Mouse (Mus musculus) kidney, embryonic 16.5 days (tissue): ENCODE results near the gene Eef1akmt3. TPM values are rescaled to one million over a fixed set of nuclear protein-coding genes. Genes with fewer than 3 reads are reported as not detected.
"Not testable (repeated sequence)": the region's sequence is repeated elsewhere in the genome, so short reads cannot be mapped to it uniquely, and the experiment has no call there.

Experiments used
- ATAC-seq: fragments of 200-750 bp; cut with Nextera tagmentation; 2 replicates; pipeline ENCODE4 v1.8.0; 2017; ENCODE audit warnings: moderate TSS enrichment; ENCODE audit not compliant: low FRiP score, low TSS enrichment
- H3K27ac ChIP-seq: fragments of 300-500 bp; sonication (generic); 2 replicates; pipeline ENCODE4 v1.5.1; 2014; ENCODE audit warnings: low read length
- H3K27me3 ChIP-seq: fragments of 300-500 bp; sonication (generic); 2 replicates; pipeline ENCODE4 v1.6.1; 2014; ENCODE audit warnings: low read length, control low read depth, mixed read lengths; ENCODE audit not compliant: insufficient read depth
- H3K36me3 ChIP-seq: fragments of 300-500 bp; sonication (generic); 2 replicates; pipeline ENCODE4 v1.6.1; 2014; ENCODE audit warnings: low read length, control low read depth, mixed read lengths; ENCODE audit not compliant: insufficient read depth
- H3K4me1 ChIP-seq: fragments of 300-500 bp; sonication (generic); 2 replicates; pipeline ENCODE4 v1.6.1; 2014; ENCODE audit warnings: low read length, control low read depth, mixed read lengths; ENCODE audit not compliant: insufficient read depth
- H3K4me2 ChIP-seq: fragments of 300-500 bp; sonication (generic); replicated peaks from 2 replicates; pipeline ENCODE4 v1.6.1; 2014; ENCODE audit warnings: low read depth, low read length
- H3K4me3 ChIP-seq: fragments of 300-500 bp; sonication (generic); 2 replicates; pipeline ENCODE4 v1.5.1; 2014; ENCODE audit warnings: mild to moderate bottlenecking, low read length
- H3K9ac ChIP-seq: fragments of 300-500 bp; sonication (generic); replicated peaks from 2 replicates; pipeline ENCODE4 v1.6.1; 2014; ENCODE audit warnings: low read length
- H3K9me3 ChIP-seq: fragments of 300-500 bp; sonication (generic); 2 replicates; pipeline ENCODE4 v1.6.1; 2016; ENCODE audit warnings: low read length, control low read depth
- WGBS: fragments of 180-500 bp; shearing (Covaris S2); extraction: QIAGEN DNeasy Blood & Tissue Kit; methylation state at CpG from one replicate; pipeline ENCODE4 v1.1.7; 2014; 5-methylcytosine and 5-hydroxymethylcytosine counted together
- polyA plus RNA-seq: library from polyadenylated mRNA; unstranded; fragments of >200 nt; fragmentation: Nextera tagmentation; extraction: Ambion mirVana; gene quantifications from 2 replicates; pipeline ENCODE4 v1.2.1, GENCODE M21; 2015

The Eef1akmt3 gene
- polyA plus RNA-seq, 1 experiment from 2014 or later = 0.76 TPM

DNA sequence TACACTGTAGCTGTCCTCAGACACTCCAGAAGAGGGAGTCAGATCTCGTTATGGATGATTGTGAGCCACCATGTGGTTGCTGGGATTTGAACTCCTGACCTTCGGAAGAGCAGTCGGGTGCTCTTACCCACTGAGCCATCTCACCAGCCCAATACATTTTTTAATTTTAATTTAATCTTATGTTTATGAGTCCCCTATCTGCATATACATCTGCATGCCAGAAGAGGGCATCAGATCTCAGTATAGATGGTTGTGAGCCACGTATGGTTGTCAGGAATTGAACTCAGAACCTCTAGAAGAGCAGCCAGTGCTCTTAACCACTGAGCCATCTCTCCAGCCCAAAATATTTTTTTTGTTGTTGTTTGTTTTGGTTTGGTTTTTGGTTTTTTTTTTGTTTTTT lies 31.0 kb upstream of the Eef1akmt3 start:
- ATAC-seq, H3K9ac ChIP-seq, H3K9me3 ChIP-seq, H3K27ac ChIP-seq, H3K4me3 ChIP-seq, H3K4me2 ChIP-seq: not testable (repeated sequence)
- WGBS = 89% methylated on average over 4 of the region's 4 CpGs
- H3K27me3 ChIP-seq = peaks cover 20% of the 10 kb centered on the region
- peaks cover 23% of the 10 kb centered on the region for H3K4me1 ChIP-seq
- peaks cover 11% of the 10 kb centered on the region for H3K36me3 ChIP-seq

DNA sequence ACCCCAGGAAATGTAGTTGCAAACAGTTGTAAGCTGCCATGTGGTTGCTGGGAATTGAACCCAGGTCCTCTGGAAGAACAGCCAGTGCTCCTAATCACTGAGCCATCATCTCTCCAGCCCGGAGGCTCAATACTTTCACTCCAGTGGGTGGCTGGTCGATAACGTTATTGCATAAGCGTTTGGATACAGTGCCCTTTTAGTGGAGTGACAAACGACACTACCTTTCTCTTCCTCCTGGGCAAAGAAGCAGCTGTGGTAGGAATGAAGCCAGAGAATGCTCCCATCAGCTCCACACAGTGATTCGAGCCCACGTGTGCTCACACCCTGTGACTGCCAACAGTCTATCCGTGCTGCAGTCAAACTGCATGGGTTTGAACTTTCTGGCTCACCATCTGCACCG lies 29.9 kb upstream of the Eef1akmt3 start:
- H3K9ac ChIP-seq = peak overlapping the region; percentile 82
- peak overlapping the region; percentile 82 for H3K4me2 ChIP-seq
- no peak for ATAC-seq
- peaks cover 10% of the 10 kb centered on the region for H3K27me3 ChIP-seq
- peaks cover 22% of the 10 kb centered on the region for H3K36me3 ChIP-seq
- no peak overlapping the region for H3K27ac ChIP-seq
- WGBS = 75% methylated on average over 9 of the region's 9 CpGs
- peaks cover 23% of the 10 kb centered on the region for H3K4me1 ChIP-seq
- H3K9me3 ChIP-seq = no peaks in the 10 kb centered on the region
- H3K4me3 ChIP-seq = peak overlapping the region; percentile 75

DNA sequence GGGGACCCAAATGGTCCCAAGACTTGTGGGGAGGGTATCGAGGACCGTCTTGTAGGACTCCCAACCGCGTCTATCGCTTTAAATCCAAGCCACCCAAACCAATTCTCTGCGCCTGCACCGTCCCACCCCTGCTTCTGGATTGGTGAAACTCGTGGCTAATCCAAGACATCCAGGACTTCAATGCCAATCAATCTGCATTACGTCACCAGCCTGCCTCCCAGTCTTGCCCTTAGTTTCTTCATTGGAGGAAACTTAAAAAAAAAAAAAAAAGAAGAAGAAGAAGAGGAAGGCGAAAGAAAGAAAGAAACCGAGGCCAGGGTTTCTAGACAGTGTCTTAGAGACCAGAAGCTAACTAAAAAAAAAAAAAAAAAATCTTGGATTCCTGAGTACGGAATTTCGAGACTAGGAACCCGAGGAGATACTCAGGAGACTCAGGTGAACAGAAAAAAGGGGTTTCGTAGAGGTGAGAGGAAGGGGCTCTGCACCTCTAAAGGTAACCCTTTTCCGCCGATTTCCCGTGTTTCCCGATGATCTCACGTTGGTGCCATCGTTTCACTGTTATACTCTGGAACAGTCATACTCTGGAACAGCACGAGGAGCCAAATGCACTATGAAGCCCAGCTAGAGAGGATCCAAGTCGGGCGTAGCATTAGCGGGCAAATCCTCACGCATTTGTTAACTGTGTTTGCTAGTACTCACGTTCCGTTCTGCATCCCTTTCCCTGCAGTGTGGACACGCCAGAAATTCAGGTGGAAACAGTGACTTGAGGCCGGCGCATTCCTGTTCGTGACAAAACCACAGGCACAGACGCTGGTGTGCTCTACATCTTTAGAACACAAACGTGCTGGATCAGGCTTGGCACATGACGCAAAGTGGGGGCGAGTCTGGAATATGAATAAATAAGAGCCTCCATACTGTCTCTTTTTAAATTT lies 29.1 kb upstream of the Eef1akmt3 start, which contains the start of gene Tspan31:
TSS of gene Tspan31 (minus strand) at position 75 of the 932 bp plus-strand sequence.
- ATAC-seq = peak; percentile 93
- peaks cover 23% of the 10 kb centered on the region for H3K4me1 ChIP-seq
- peak within 1 kb of the TSS; percentile 75 for H3K4me3 ChIP-seq
- peak within 1 kb of the TSS; percentile 82 for H3K9ac ChIP-seq
- WGBS = 1% methylated on average over 36 of the region's 36 CpGs
- peak within 1 kb of the TSS; percentile 82 for H3K4me2 ChIP-seq
- 0 out of 2 replicates have a peak, but pooled peaks cover 7% of the 10 kb centered on the region for H3K27me3 ChIP-seq
- peak within 1 kb of the TSS; percentile 96 for H3K27ac ChIP-seq
- H3K9me3 ChIP-seq = no peaks in the 10 kb centered on the region
- H3K36me3 ChIP-seq = peaks cover 29% of the 10 kb centered on the region

DNA sequence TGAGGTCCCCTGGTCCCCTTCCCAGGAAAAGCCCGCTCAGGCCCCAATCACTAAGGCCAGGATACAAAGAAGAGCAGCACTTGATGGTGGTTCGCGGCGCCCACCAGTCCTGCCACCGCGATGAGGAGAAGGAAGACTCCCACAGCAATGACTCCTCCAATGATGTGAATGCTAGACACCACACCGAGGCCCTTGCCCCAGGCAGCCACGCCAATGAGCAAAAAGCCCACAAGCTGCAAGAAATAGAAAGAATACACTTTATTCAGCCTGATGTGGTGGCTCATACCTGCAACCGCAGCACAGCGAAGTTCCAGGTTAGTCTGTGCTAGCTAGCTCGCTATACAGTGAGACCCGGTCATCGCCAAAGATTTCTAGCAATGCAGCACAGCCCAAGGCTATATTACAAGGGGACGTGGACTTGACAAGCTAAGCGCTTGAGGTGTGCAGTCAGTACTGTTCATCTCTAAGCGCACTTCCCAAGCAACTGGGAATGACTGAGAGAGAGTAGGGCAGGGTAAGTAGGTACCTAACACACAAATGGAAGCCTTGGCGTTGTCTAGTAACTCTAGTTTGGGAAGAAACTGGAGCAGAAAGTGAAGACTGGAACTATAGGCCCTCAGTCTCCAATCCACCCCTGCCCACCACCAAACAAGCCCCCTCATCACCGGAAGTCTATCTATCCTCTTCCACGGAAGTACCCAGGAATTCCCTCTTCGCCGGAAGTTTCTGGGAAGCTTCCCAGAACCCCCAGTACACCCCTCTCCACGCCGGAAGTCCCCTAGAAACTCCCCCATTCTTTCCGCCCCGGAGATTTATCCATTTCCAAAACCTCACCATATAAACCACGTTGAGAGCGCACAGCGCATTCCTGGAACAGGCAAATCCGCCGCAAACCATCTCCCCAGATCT lies 28.2 kb upstream of the Eef1akmt3 start:
- peak overlapping the region; percentile 75 for H3K4me3 ChIP-seq
- H3K4me2 ChIP-seq = peak overlapping the region; percentile 82
- peaks cover 37% of the 10 kb centered on the region for H3K36me3 ChIP-seq
- H3K4me1 ChIP-seq = peaks cover 30% of the 10 kb centered on the region
- H3K9ac ChIP-seq = peak overlapping the region; percentile 82
- ATAC-seq = peak; percentile 64
- no peaks in the 10 kb centered on the region for H3K9me3 ChIP-seq
- 5% methylated on average over 30 of the region's 30 CpGs for WGBS
- H3K27me3 ChIP-seq = no peaks in the 10 kb centered on the region
- peak overlapping the region; percentile 96 for H3K27ac ChIP-seq

DNA sequence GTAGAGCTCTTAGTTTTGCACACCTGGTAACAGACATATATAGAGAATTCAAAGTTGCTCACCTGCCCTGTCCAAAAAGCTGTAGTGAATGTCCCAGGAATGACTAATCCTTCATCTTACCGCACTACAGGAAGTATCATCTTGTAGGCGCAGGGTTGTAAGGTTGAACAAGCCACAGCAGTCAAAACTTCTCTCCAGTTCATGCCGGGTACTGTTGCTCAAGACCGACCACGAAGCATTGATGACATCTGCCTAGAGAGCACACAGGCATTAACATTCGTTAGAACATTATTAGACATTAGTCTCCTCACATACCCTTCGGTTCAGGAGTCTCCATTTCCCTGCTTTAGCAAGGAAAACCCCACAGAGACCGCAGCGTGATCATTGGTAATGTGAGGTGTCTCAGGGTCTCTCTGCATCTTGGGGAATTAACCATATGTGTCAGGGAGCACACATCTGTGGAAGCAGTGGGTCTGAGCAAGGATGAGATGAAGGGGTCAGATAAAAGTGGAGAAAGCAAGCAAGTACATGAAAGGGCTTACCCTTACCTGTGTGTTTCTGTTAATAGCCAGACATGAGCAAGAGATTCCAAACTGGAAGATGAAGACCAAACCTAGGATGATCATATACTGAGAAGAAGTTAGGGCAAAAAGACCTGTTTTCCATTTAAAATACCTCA lies 27.2 kb upstream of the Eef1akmt3 start:
- peak overlapping the region; percentile 82 for H3K9ac ChIP-seq
- no peaks in the 10 kb centered on the region for H3K27me3 ChIP-seq
- no peak for ATAC-seq
- H3K4me3 ChIP-seq = peak overlapping the region; percentile 75
- WGBS = 72% methylated on average over 9 of the region's 9 CpGs
- peaks cover 30% of the 10 kb centered on the region for H3K4me1 ChIP-seq
- peak overlapping the region; percentile 96; the same call in 1 of the 2 replicates for H3K27ac ChIP-seq
- peaks cover 37% of the 10 kb centered on the region for H3K36me3 ChIP-seq
- peak overlapping the region; percentile 82 for H3K4me2 ChIP-seq
- H3K9me3 ChIP-seq = no peaks in the 10 kb centered on the region

DNA sequence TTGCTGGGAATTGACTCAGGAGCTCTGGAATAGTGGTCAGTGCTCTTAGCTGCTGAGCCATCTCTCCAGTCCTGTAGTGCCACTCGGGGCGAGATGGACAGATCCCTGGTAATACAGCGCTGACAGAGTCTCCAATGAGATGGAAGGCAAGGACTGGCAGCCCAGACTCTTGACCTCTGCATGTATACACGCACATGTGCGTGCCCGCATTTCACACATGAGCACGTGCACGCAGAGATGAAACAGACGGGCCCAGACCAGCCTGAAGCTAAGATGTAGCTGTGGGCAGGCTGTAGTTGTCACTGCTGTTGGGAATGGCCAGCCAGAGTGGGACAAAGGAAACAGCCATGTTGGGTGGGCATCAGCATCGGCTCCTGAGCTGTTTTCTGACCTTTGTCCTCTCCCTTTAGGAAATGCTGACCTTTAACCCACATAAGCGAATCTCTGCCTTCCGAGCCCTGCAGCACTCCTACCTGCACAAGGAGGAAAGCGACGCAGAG lies 25.3 kb upstream of the Eef1akmt3 start:
- no peak overlapping the region for H3K4me3 ChIP-seq
- no peak overlapping the region for H3K4me2 ChIP-seq
- H3K27ac ChIP-seq = no peak overlapping the region
- no peak overlapping the region for H3K9ac ChIP-seq
- no peaks in the 10 kb centered on the region for H3K9me3 ChIP-seq
- no peaks in the 10 kb centered on the region; the same call in 1 of the 2 replicates for H3K27me3 ChIP-seq
- WGBS = 90% methylated on average over 14 of the region's 14 CpGs
- H3K36me3 ChIP-seq = peaks cover 37% of the 10 kb centered on the region
- ATAC-seq = no peak
- H3K4me1 ChIP-seq = peaks cover 37% of the 10 kb centered on the region

DNA sequence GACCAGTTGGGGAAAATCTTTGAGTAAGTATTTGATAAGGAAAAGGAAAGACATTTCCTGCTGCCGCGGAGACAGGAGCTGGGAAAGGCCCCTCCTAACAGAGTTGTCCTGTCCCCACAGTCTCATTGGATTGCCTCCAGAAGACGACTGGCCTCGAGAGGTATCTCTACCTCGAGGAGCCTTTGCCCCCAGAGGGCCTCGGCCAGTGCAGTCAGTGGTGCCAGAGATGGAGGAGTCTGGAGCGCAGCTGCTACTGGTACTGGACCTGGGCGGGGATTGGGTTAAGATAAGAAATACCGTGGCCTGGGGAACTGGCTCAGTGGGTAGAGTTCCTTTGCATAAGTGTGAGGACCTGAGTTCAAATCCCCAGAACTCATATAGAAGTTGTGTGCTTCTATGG lies 24.7 kb upstream of the Eef1akmt3 start:
- Histone ChIP-seq H3K4me1 (peaks cover 33% of the 10 kb centered on the region), H3K36me3 (peaks cover 37% of the 10 kb centered on the region), H3K4me3 (no peak overlapping the region), H3K27ac (no peak overlapping the region), H3K27me3 (no peaks in the 10 kb centered on the region; the same call in 1 of the 2 replicates), H3K9me3 (no peaks in the 10 kb centered on the region), H3K9ac (no peak overlapping the region), H3K4me2 (no peak overlapping the region)
- no peak for ATAC-seq
- whole genome bisulfite sequencing = 89% methylated on average over 9 of the region's 9 CpGs

DNA sequence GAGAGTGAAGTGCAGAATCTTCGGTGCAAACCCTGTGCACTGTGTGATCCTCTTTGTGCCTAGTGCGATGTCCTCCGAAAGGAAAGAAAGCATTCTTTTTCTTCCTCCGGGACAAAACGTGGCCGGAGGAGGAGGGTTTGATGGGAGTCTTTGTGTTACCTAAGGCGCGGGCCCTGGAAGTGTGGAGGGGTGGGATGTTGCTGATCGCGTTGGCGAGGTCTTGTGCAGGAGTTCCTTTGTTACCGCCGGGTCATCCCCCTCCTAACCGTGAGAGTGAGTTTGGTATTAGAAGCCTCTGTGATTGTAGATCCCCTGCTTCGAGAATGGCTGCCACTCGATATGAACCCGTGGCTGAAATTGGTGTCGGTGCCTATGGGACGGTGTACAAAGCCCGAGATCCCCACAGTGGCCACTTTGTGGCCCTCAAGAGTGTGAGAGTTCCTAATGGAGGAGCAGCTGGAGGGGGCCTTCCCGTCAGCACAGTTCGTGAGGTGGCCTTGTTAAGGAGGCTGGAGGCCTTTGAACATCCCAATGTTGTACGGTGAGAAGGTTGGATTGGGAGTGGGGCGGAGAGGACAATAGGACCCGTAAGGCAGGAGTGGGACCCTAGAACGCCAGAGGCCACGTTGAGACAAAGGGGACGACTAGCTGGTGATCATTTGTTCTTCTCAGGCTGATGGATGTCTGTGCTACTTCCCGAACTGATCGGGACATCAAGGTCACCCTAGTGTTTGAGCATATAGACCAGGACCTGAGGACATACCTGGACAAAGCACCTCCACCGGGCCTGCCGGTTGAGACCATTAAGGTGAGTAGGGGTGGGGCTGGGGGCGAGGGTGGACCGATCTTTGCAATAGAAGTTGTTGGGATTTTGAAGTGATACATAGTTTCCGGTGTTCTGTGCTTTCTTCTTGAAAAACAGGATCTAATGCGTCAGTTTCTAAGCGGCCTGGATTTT lies 22.9 kb upstream of the Eef1akmt3 start:
- Histone ChIP-seq H3K27me3 (peaks cover 7% of the 10 kb centered on the region; the same call in 1 of the 2 replicates), H3K9me3 (no peaks in the 10 kb centered on the region), H3K4me1 (peaks cover 34% of the 10 kb centered on the region), H3K4me2 (peak overlapping the region; percentile 72), H3K27ac (peak overlapping the region; percentile 83), H3K36me3 (peaks cover 37% of the 10 kb centered on the region), H3K9ac (peak overlapping the region; percentile 96), H3K4me3 (peak overlapping the region; percentile 78)
- 10% methylated on average over 37 of the region's 37 CpGs for WGBS
- ATAC-seq = no peak; the same call in 1 of the 2 replicates
